Mouse (Mus musculus): Measurements from ENCODE around the gene Bnc1. TPM values are rescaled to one million over a fixed set of nuclear protein-coding genes. Genes with fewer than 3 reads are reported as not detected.

The Bnc1 gene
- total and polyA plus RNA-seq, 3 experiments, result not detected

DNA sequence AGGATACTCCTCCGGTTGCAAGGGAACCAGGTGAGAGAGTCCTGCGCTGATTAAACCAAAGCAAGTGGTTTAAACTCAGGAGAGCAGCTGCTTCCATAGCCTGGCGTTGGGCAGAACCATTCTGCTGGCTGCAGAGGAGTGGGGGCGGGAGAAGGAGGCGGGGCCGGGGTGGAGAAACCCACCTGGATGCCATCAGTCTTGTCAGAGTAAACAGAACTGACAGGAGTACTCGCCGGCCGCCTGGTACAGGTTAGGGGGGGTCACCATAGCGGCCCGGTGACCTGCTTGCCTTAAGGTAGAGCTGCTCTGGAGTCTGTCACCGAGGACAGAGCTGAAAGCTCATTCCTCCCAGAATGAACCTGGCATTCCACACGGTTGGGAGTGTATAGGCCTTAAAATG lies 20.4 kb upstream of the Bnc1 start:
- no peak for TF ChIP-seq ZNF384 (IDR thresholded peaks at IDR 0.05; ENCODE audit: low read depth, low read length)
- TF ChIP-seq ETS1 (conservative IDR thresholded peaks at IDR 0.05; ENCODE audit: low read depth, low read length), result no peak
- no peak for TF ChIP-seq POLR2AphosphoS2 (IDR thresholded peaks at IDR 0.05; ENCODE audit: low read depth, low read length)
- no peak for TF ChIP-seq TBP (conservative IDR thresholded peaks at IDR 0.05; ENCODE audit: low read depth, low read length)
- no peak for TF ChIP-seq ZMIZ1 (IDR thresholded peaks at IDR 0.05; ENCODE audit: low read depth, low read length)
- no peak for TF ChIP-seq JUN (IDR thresholded peaks at IDR 0.05; ENCODE audit: insufficient read depth, low read depth, low read length)
- no peak overlapping the region for H3K4me3 ChIP-seq (replicated peaks in 1 of 3; ENCODE audit: low read depth in 2 of 3, low read length in 2 of 3, poor library complexity in 1 of 3)
- no peak for DNase-seq (ENCODE audit: extremely low read depth)
- no peak overlapping the region for H3K4me2 ChIP-seq (ENCODE audit: insufficient read depth, low read depth, poor library complexity, severe bottlenecking)
- in situ Hi-C loops (cut with MboI; ENCODE audit: low pct_ligation_motif_present, low pct_unique_long_range_greater_than_20kb, low sequenced_read_pairs), result no loop called here
- H3K36me3 ChIP-seq (replicated peaks in 1 of 2; ENCODE audit: control insufficient read depth in 1 of 2, insufficient read depth in 1 of 2, low read length in 1 of 2), result no peaks in the 10 kb centered on the region
- no peak overlapping the region for H3K9ac ChIP-seq (ENCODE audit: insufficient read depth, low read depth)
- no peaks in the 10 kb centered on the region for H3K79me2 ChIP-seq (replicated peaks; ENCODE audit: control insufficient read depth, extremely low read depth, insufficient read depth, poor library complexity, severe bottlenecking)
- H3K4me1 ChIP-seq (ENCODE audit: control insufficient read depth in 1 of 2, insufficient read depth in 2 of 2), result peaks cover 2 to 25% of the 10 kb centered on the region in 2 experiments; a peak in 3 of 4 replicates
- H3K27me3 ChIP-seq (replicated peaks), result peaks cover 1% of the 10 kb centered on the region
- no peak overlapping the region for H3K27ac ChIP-seq (ENCODE audit: insufficient read depth, low read depth)
- H3K9me3 ChIP-seq (replicated peaks; ENCODE audit: low read length), result no peaks in the 10 kb centered on the region
- dilution Hi-C loops (cut with MboI; ENCODE audit: extremely low pct_ligation_motif_present, extremely low pct_unique_long_range_greater_than_20kb, low sequenced_read_pairs), result no loop called here

DNA sequence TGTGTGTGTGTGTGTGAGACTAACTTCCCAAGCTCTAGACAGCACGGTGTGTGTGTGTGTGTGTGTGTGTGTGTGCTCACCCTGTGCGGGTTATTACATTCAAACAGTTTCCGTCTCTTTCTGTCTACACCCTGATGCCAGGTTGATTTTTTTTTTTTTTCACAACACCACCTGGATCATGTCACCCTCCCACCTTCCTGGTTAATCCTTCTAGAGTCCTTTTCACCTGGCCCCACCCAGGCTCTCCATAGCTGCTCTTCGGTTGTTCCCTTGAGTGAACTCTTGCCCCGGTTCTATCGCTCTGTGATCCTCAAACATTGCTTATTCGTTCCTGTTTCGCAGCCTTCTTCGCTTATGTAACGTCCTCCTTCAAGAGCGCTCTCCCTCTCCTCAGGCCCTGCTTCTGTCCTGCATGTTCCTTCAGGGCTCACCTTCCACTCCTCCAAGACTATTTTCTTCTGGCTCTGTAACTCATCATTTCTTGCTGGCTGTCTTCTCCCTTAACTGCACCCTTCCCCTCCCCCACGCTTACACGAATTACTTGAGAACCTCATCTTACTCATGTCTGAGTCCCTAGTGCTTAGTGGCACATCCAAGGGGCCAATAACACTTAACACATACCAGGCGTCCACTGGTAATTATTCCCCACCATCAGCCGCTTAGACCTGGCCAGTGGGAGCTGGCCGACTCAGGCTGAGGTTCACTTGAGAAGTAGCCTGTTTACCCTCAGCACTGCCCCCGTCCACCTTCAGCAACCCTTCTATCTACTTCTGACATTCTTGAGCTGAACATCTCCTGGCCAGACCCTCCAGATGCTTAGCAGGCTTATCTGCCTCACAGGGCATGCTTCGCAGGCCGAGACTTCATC lies 19.7 kb upstream of the Bnc1 start:
- Histone ChIP-seq H3K36me3 (replicated peaks in 1 of 2; ENCODE audit: control insufficient read depth in 1 of 2, insufficient read depth in 1 of 2, low read length in 1 of 2) (no peaks in the 10 kb centered on the region), H3K4me1 (ENCODE audit: control insufficient read depth in 1 of 2, insufficient read depth in 2 of 2) (peaks cover 2 to 18% of the 10 kb centered on the region in 2 experiments; a peak in 3 of 4 replicates), H3K79me2 (replicated peaks; ENCODE audit: control insufficient read depth, extremely low read depth, insufficient read depth, poor library complexity, severe bottlenecking) (no peaks in the 10 kb centered on the region), H3K9me3 (replicated peaks; ENCODE audit: low read length) (no peaks in the 10 kb centered on the region), H3K9ac (ENCODE audit: insufficient read depth, low read depth) (no peak overlapping the region), H3K4me2 (ENCODE audit: insufficient read depth, low read depth, poor library complexity, severe bottlenecking) (peak overlapping the region; percentile 11; the same call in 1 of the 2 replicates), H3K27ac (ENCODE audit: insufficient read depth, low read depth) (no peak overlapping the region), H3K4me3 (replicated peaks in 1 of 3; ENCODE audit: low read depth in 2 of 3, low read length in 2 of 3, poor library complexity in 1 of 3) (no peak overlapping the region), H3K27me3 (replicated peaks) (peaks cover 1% of the 10 kb centered on the region)
- dilution Hi-C loops (cut with MboI; ENCODE audit: extremely low pct_ligation_motif_present, extremely low pct_unique_long_range_greater_than_20kb, low sequenced_read_pairs), result no loop called here
- in situ Hi-C loops (cut with MboI; ENCODE audit: low pct_ligation_motif_present, low pct_unique_long_range_greater_than_20kb, low sequenced_read_pairs), result no loop called here
- DNase-seq (ENCODE audit: extremely low read depth), result peak; percentile 21
- TF ChIP-seq ZMIZ1 (IDR thresholded peaks at IDR 0.05; ENCODE audit: low read depth, low read length), result no peak
- TF ChIP-seq NRF1 (IDR thresholded peaks at IDR 0.05; ENCODE audit: low read depth, low read length), result no peak
- TF ChIP-seq TBP (conservative IDR thresholded peaks at IDR 0.05; ENCODE audit: low read depth, low read length), result no peak
- TF ChIP-seq POLR2A (IDR thresholded peaks at IDR 0.05; ENCODE audit: low read depth, low read length), result no peak
- no peak for TF ChIP-seq SIN3A (IDR thresholded peaks at IDR 0.05; ENCODE audit: low read length)
- TF ChIP-seq UBTF (IDR thresholded peaks at IDR 0.05; ENCODE audit: low read depth, low read length), result no peak
- TF ChIP-seq HCFC1 (IDR thresholded peaks at IDR 0.05; ENCODE audit: low read depth, low read length), result no peak
- no peak for TF ChIP-seq PAX5 (IDR thresholded peaks at IDR 0.05; ENCODE audit: low read length)
- no peak for TF ChIP-seq CTCF (conservative IDR thresholded peaks at IDR 0.05 in 1 of 2, IDR thresholded peaks at IDR 0.05 in 1 of 2; ENCODE audit: low read depth in 2 of 2, low read length in 2 of 2)
- no peak for TF ChIP-seq USF1 (IDR thresholded peaks at IDR 0.05; ENCODE audit: low read depth, low read length)
- no peak for TF ChIP-seq ZNF384 (IDR thresholded peaks at IDR 0.05; ENCODE audit: low read depth, low read length)
- TF ChIP-seq CHD2 (IDR thresholded peaks at IDR 0.05; ENCODE audit: low read length), result no peak
